Mouse (Mus musculus): ENCODE data around the gene Gstm5. TPM values are rescaled to one million over a fixed set of nuclear protein-coding genes. Genes with fewer than 3 reads are reported as not detected.
A peak's percentile ranks its signal among the peaks of the same experiment; 100 is the strongest.

Gene Gstm5
- total and polyA plus RNA-seq, 3 experiments = 134 to 164 TPM; not detected in 1

- Histone ChIP-seq H3K79me2 (ENCODE audit: control insufficient read depth, insufficient read depth, low read length, poor library complexity) (no peaks in the 10 kb centered on the region), H3K27me3 (ENCODE audit: control insufficient read depth in 1 of 2, insufficient read depth in 2 of 2, low read length in 2 of 2) (peaks cover 1 to 3% of the 10 kb centered on the region in 2 experiments), H3K4me3 (ENCODE audit: control insufficient read depth in 1 of 2, insufficient read depth in 1 of 2, low read depth in 2 of 2, low read length in 2 of 2) (no peak overlapping the region), H3K9ac (ENCODE audit: control insufficient read depth, low read depth, low read length, poor library complexity, severe bottlenecking) (no peak overlapping the region), H3K9me3 (replicated peaks; ENCODE audit: insufficient read depth, low read length) (no peaks in the 10 kb centered on the region), H3K36me3 (ENCODE audit: control insufficient read depth in 1 of 2, insufficient read depth in 2 of 2, low read length in 2 of 2) (peaks cover 0 to 4% of the 10 kb centered on the region in 2 experiments; a peak in 2 of 4 replicates), H3K4me1 (ENCODE audit: control insufficient read depth in 1 of 2, insufficient read depth in 2 of 2, low read length in 2 of 2) (peaks cover 2 to 12% of the 10 kb centered on the region in 2 experiments; a peak in 2 of 4 replicates), H3K27ac (ENCODE audit: control insufficient read depth, low read depth, low read length) (no peak overlapping the region)
- TF ChIP-seq EP300 (IDR thresholded peaks at IDR 0.05; ENCODE audit: low read depth in 1 of 2, low read length in 2 of 2) (no peak), ZNF384 (IDR thresholded peaks at IDR 0.05; ENCODE audit: low read depth, low read length) (no peak), NRF1 (IDR thresholded peaks at IDR 0.05; ENCODE audit: insufficient read depth, low read depth, low read length, poor library complexity, severe bottlenecking) (no peak), JUND (IDR thresholded peaks at IDR 0.05; ENCODE audit: low read depth, low read length) (no peak), POLR2AphosphoS5 (IDR thresholded peaks at IDR 0.05; ENCODE audit: borderline replicate concordance, low read depth, low read length) (no peak), ELF1 (IDR thresholded peaks at IDR 0.05; ENCODE audit: low read depth, low read length) (no peak), MAZ (IDR thresholded peaks at IDR 0.05; ENCODE audit: low read depth, low read length) (no peak), ZMIZ1 (IDR thresholded peaks at IDR 0.05; ENCODE audit: low read depth, low read length) (no peak), SIN3A (IDR thresholded peaks at IDR 0.05; ENCODE audit: low read length) (no peak), MEF2A (IDR thresholded peaks at IDR 0.05; ENCODE audit: extremely low read depth, insufficient replicate concordance, low read depth, low read length, poor library complexity, severe bottlenecking) (no peak), RCOR1 (IDR thresholded peaks at IDR 0.05; ENCODE audit: low read depth, low read length) (no peak), USF1 (IDR thresholded peaks at IDR 0.05; ENCODE audit: low read depth, low read length) (no peak), GABPA (IDR thresholded peaks at IDR 0.05; ENCODE audit: low read depth, low read length) (no peak), MAFK (IDR thresholded peaks at IDR 0.05; ENCODE audit: borderline replicate concordance, low read depth, low read length) (no peak), CHD2 (IDR thresholded peaks at IDR 0.05; ENCODE audit: low read length) (no peak), HCFC1 (IDR thresholded peaks at IDR 0.05; ENCODE audit: low read depth, low read length) (no peak), NELFE (IDR thresholded peaks at IDR 0.05; ENCODE audit: low read depth, low read length) (no peak), UBTF (IDR thresholded peaks at IDR 0.05; ENCODE audit: borderline replicate concordance, insufficient read depth, low read depth, low read length) (no peak)
- DNase-seq (ENCODE audit: low read depth, low spot score) = no peak
Observed at GRCm38 (mm10) chr3:107929731-107930130, 34.1 kb downstream of the Gstm5 start.

- Histone ChIP-seq H3K4me3 (ENCODE audit: control insufficient read depth in 1 of 2, insufficient read depth in 1 of 2, low read depth in 2 of 2, low read length in 2 of 2) (peak overlapping the region; percentile 40 to 49), H3K4me1 (ENCODE audit: control insufficient read depth in 1 of 2, insufficient read depth in 2 of 2, low read length in 2 of 2) (peaks cover 2 to 12% of the 10 kb centered on the region in 2 experiments; a peak in 2 of 4 replicates), H3K79me2 (ENCODE audit: control insufficient read depth, insufficient read depth, low read length, poor library complexity) (no peaks in the 10 kb centered on the region), H3K27ac (ENCODE audit: control insufficient read depth, low read depth, low read length) (no peak overlapping the region), H3K9ac (ENCODE audit: control insufficient read depth, low read depth, low read length, poor library complexity, severe bottlenecking) (0 out of 2 replicates have a peak overlapping the region, but pooled peaks have one; percentile 28), H3K36me3 (ENCODE audit: control insufficient read depth in 1 of 2, insufficient read depth in 2 of 2, low read length in 2 of 2) (peaks cover 0 to 4% of the 10 kb centered on the region in 2 experiments; a peak in 2 of 4 replicates), H3K27me3 (ENCODE audit: control insufficient read depth in 1 of 2, insufficient read depth in 2 of 2, low read length in 2 of 2) (no peaks in the 10 kb centered on the region; a peak in 4 of 4 replicates), H3K9me3 (replicated peaks; ENCODE audit: insufficient read depth, low read length) (no peaks in the 10 kb centered on the region)
- TF ChIP-seq MYB (IDR thresholded peaks at IDR 0.05; ENCODE audit: low read depth, low read length) (no peak), MAFK (IDR thresholded peaks at IDR 0.05; ENCODE audit: borderline replicate concordance, low read depth, low read length) (no peak), RCOR1 (IDR thresholded peaks at IDR 0.05; ENCODE audit: low read depth, low read length) (no peak), JUND (IDR thresholded peaks at IDR 0.05; ENCODE audit: low read depth, low read length) (no peak), E2F4 (IDR thresholded peaks at IDR 0.05; ENCODE audit: borderline replicate concordance, low read depth, low read length) (no peak), SMC3 (IDR thresholded peaks at IDR 0.05; ENCODE audit: low read depth, low read length) (no peak), MAZ (IDR thresholded peaks at IDR 0.05; ENCODE audit: low read depth, low read length) (no peak), ZMIZ1 (IDR thresholded peaks at IDR 0.05; ENCODE audit: low read depth, low read length) (no peak), UBTF (IDR thresholded peaks at IDR 0.05; ENCODE audit: borderline replicate concordance, insufficient read depth, low read depth, low read length) (no peak), NRF1 (IDR thresholded peaks at IDR 0.05; ENCODE audit: insufficient read depth, low read depth, low read length, poor library complexity, severe bottlenecking) (no peak), NELFE (IDR thresholded peaks at IDR 0.05; ENCODE audit: low read depth, low read length) (no peak), BHLHE40 (IDR thresholded peaks at IDR 0.05; ENCODE audit: borderline replicate concordance, low read depth, low read length) (no peak), POLR2AphosphoS5 (IDR thresholded peaks at IDR 0.05; ENCODE audit: borderline replicate concordance, low read depth, low read length) (no peak), GABPA (IDR thresholded peaks at IDR 0.05; ENCODE audit: low read depth, low read length) (no peak), ELF1 (IDR thresholded peaks at IDR 0.05; ENCODE audit: low read depth, low read length) (no peak)
- DNase-seq (ENCODE audit: low read depth, low spot score) = peak; percentile 13
Observed at GRCm38 (mm10) chr3:107931134-107931533, 35.5 kb downstream of the Gstm5 start.

All from MEL (cell line).